Comparison of ENCODE assay signal across 28 mouse cellular contexts in the genomic region with DNA sequence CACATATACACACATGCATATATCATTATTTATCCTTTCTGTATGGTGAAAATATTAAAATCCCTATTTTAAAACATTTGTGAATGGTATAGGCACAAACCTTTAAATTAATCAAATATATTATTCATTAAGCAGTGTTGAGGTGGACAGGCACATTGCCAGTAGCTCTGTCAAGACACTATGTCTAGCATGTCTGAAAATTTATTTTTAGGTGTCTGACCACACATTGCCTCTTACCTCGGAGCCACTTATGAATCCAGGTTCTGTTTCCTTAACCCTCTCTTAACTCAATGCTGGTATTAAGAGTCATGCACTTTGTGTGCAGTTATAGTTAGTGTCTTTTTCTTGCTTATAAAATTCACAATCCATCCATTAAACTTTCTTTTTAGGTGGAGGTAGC. TPM values are rescaled to one million over a fixed set of nuclear protein-coding genes. Genes with fewer than 3 reads are reported as not detected.
DNase-seq lines count a peak whose midpoint lies in the region; ATAC-seq and TF ChIP-seq lines count a peak whose summit lies in the region.
"Had no signal": no experiment of that assay in that cellular context is flagged by ENCODE, and none has a peak within 500 bp of the region (broad histone marks: within the 10 kb centered on the region; RNA-seq: fewer than 3 reads in every experiment).

No protein-coding gene starts in this region.

- no peak overlapping the region for H3K9ac ChIP-seq in heart, adult 2 months (ENCODE audit: low read depth, low read length)
- no peak overlapping the region for H3K9ac ChIP-seq in heart, embryonic 11.5 days (ENCODE audit: low read depth, low read length)
- no peak overlapping the region for H3K9ac ChIP-seq in heart, embryonic 16.5 days (ENCODE audit: low read length)
- H3K9ac ChIP-seq: forebrain, embryonic 13.5 days; hindbrain, embryonic 14.5 days had no signal

- peak; percentile 61 for DNase-seq in gastrocnemius, adult 2 months
- DNase-seq in gastrocnemius, postnatal 4 days (ENCODE audit: low spot score in 2 of 2): no peak
- DNase-seq in heart, adult 2 months: peak in 1 of 2 experiments; percentile 13
- no peak for DNase-seq in heart, postnatal 36 days
- peak; percentile 41 for DNase-seq in heart, postnatal 4 days
- DNase-seq in layer of hippocampus, postnatal 25 days (ENCODE audit: extremely low spot score in 1 of 2, low spot score in 1 of 2): no peak
- DNase-seq: adrenal gland, postnatal 10 days; adrenal gland, postnatal 36 days; B cell, adult 2 months; cerebellum, adult 18-20 months; cerebellum, adult 9-10 months; cerebellum, postnatal 14 days; gastrocnemius, postnatal 10 days; kidney, adult 18-20 months; kidney, adult 9 months had no signal

- no peaks in the 10 kb centered on the region for H3K4me1 ChIP-seq in heart, adult 2 months (ENCODE audit: control insufficient read depth, insufficient read depth, low read length)
- peaks cover 6% of the 10 kb centered on the region; the same call in 1 of the 2 replicates for H3K4me1 ChIP-seq in heart, embryonic 11.5 days (ENCODE audit: control insufficient read depth, insufficient read depth, low read length)
- peaks cover 13% of the 10 kb centered on the region for H3K4me1 ChIP-seq in heart, embryonic 16.5 days (ENCODE audit: control insufficient read depth, insufficient read depth, low read length)
- H3K4me1 ChIP-seq: forebrain, embryonic 10.5 days; forebrain, embryonic 13.5 days had no signal

- 23% methylated on average over 1 of the region's 1 CpGs for WGBS in heart, adult 2 months
- 33% methylated on average over 1 of the region's 1 CpGs for WGBS in heart, embryonic 11.5 days (ENCODE audit: insufficient replicate concordance)
- 24% methylated on average over 1 of the region's 1 CpGs for WGBS in heart, embryonic 16.5 days

- H3K36me3 ChIP-seq in heart, adult 2 months (ENCODE audit: control insufficient read depth, insufficient read depth, low read length): peaks cover 9% of the 10 kb centered on the region
- no peaks in the 10 kb centered on the region for H3K36me3 ChIP-seq in heart, embryonic 11.5 days (ENCODE audit: control insufficient read depth, insufficient read depth, low read length)
- no peaks in the 10 kb centered on the region for H3K36me3 ChIP-seq in heart, embryonic 16.5 days (ENCODE audit: control insufficient read depth, insufficient read depth)
- H3K36me3 ChIP-seq: forebrain, embryonic 10.5 days; G1E had no signal

- intact Hi-C loops in gastrocnemius, adult 2 months (cut with DNase I): no loop called here
- intact Hi-C loops in heart, adult 2 months (cut with DNase I): no loop called here
- intact Hi-C loops in heart, postnatal 36 days (cut with DNase I): no loop called here

- no peak overlapping the region for H3K4me2 ChIP-seq in heart, embryonic 11.5 days
- no peak overlapping the region for H3K4me2 ChIP-seq in heart, embryonic 16.5 days (ENCODE audit: low read depth, low read length)
- H3K4me2 ChIP-seq: forebrain, embryonic 13.5 days; hindbrain, embryonic 14.5 days had no signal

- peak overlapping the region; percentile 78 for H3K4me3 ChIP-seq in gastrocnemius, adult 2 months
- H3K4me3 ChIP-seq in heart, adult 2 months: peak overlapping the region; percentile 1; the same call in 1 of the 2 replicates
- H3K4me3 ChIP-seq in heart, embryonic 11.5 days (ENCODE audit: low read depth, low read length): no peak overlapping the region
- no peak overlapping the region for H3K4me3 ChIP-seq in heart, embryonic 16.5 days (ENCODE audit: low read length)
- H3K4me3 ChIP-seq: forebrain, embryonic 10.5 days; forebrain, embryonic 13.5 days had no signal

- H3K9me3 ChIP-seq in heart, embryonic 11.5 days (replicated peaks; ENCODE audit: control insufficient read depth, low read length): no peaks in the 10 kb centered on the region
- no peaks in the 10 kb centered on the region for H3K9me3 ChIP-seq in heart, embryonic 16.5 days (replicated peaks; ENCODE audit: control insufficient read depth, low read length)
- H3K9me3 ChIP-seq: forebrain, embryonic 10.5 days; forebrain, embryonic 13.5 days; G1E had no signal

- H3K27ac ChIP-seq in gastrocnemius, adult 2 months: peak overlapping the region; percentile 95
- H3K27ac ChIP-seq in heart, adult 2 months: peak overlapping the region; percentile 70
- H3K27ac ChIP-seq in heart, embryonic 11.5 days (ENCODE audit: low read depth, low read length): no peak overlapping the region
- no peak overlapping the region for H3K27ac ChIP-seq in heart, embryonic 16.5 days (ENCODE audit: low read length)
- H3K27ac ChIP-seq: forebrain, embryonic 10.5 days; forebrain, embryonic 13.5 days; hindbrain, embryonic 14.5 days; hindbrain, postnatal 0 days had no signal

- no peaks in the 10 kb centered on the region for H3K27me3 ChIP-seq in heart, adult 2 months (ENCODE audit: control insufficient read depth, insufficient read depth, low read length)
- no peaks in the 10 kb centered on the region for H3K27me3 ChIP-seq in heart, embryonic 11.5 days (ENCODE audit: control insufficient read depth, insufficient read depth, low read length)
- H3K27me3 ChIP-seq in heart, embryonic 16.5 days (ENCODE audit: control insufficient read depth, insufficient read depth, low read length): no peaks in the 10 kb centered on the region
- H3K27me3 ChIP-seq: CH12.LX; forebrain, embryonic 13.5 days; Patski had no signal

- TF ChIP-seq POLR2A in heart, adult 2 months (IDR thresholded peaks at IDR 0.05; ENCODE audit: insufficient read depth, low read depth, low read length): no peak

- no peak for ATAC-seq in heart, embryonic 11.5 days (replicated peaks; ENCODE audit: insufficient number of reproducible peaks, low FRiP score, low TSS enrichment)
- peak; percentile 85 for ATAC-seq in heart, embryonic 16.5 days (replicated peaks; ENCODE audit: extremely low read depth, insufficient read depth, low FRiP score)
- ATAC-seq: forebrain, embryonic 13.5 days; forebrain, embryonic 16.5 days; hindbrain, postnatal 0 days; inflammation-experienced regulatory T-cells, adult 6 months; intestine, embryonic 16.5 days; Patski had no signal

- no peaks in the 10 kb centered on the region for H3K79me2 ChIP-seq in heart, adult 2 months (replicated peaks; ENCODE audit: control insufficient read depth, insufficient read depth, low read length)

- TF ChIP-seq EP300 in heart, adult 2 months (IDR thresholded peaks at IDR 0.05; ENCODE audit: insufficient read depth, low read depth, low read length): no peak

- no peak for TF ChIP-seq CTCF in gastrocnemius, adult 2 months (IDR thresholded peaks at IDR 0.05)
- no peak for TF ChIP-seq CTCF in heart, adult 2 months (IDR thresholded peaks at IDR 0.05)

RNA-seq across cellular contexts. Expression of a gene that starts 12.0 kb away (rescaled TPM):
- total RNA-seq in gastrocnemius, adult 2 months (2021): 1,000 to 10,000 TPM; 1,230 to 1,409 TPM
- total RNA-seq in gastrocnemius, postnatal 4 days (2021): 100 to 1,000 TPM; 630 to 697 TPM
- total RNA-seq in heart, adult 2 months (2021): 100 to 1,000 TPM; 277 to 331 TPM
- 107 and 194 TPM in 2 replicates for polyA plus RNA-seq in heart, adult 2 months (2012; rRNA removed)
- 155 and 181 TPM in 2 replicates for polyA plus RNA-seq in heart, embryonic 11.5 days (2014; fragmentation: Nextera tagmentation; extraction: Ambion mirVana)
- polyA plus RNA-seq in heart, embryonic 16.5 days (2015; fragmentation: Nextera tagmentation; extraction: Ambion mirVana): 240 and 267 TPM in 2 replicates
- total RNA-seq in heart, postnatal 36 days (2021): 100 to 1,000 TPM; 338 to 340 TPM
- total RNA-seq in heart, postnatal 4 days (2021): 100 to 1,000 TPM; 247 to 271 TPM
- not detected for total RNA-seq in layer of hippocampus, postnatal 25 days (2021)
- total RNA-seq: adrenal gland, postnatal 36 days; CH12.LX; granulocyte monocyte progenitor cell, adult 5-6 weeks had no signal
- polyA plus RNA-seq: forebrain, embryonic 10.5 days; G1E; inflammation-experienced regulatory T-cells, adult 6 months; intestine, embryonic 16.5 days; Patski had no signal

Comparison
In these comparisons a context has a peak if more than half of its experiments do, and no peak if none do; other contexts are left out.
1. DNase-seq: peak in gastrocnemius, adult 2 months (single experiment) and heart, postnatal 4 days (single experiment); none in gastrocnemius, postnatal 4 days (0 of 2), heart, postnatal 36 days (0 of 2) and layer of hippocampus, postnatal 25 days (0 of 2).
2. H3K27ac ChIP-seq: peak in gastrocnemius, adult 2 months (single experiment) and heart, adult 2 months (single experiment); none in heart, embryonic 11.5 days (single experiment) and heart, embryonic 16.5 days (single experiment).
3. H3K4me3 ChIP-seq: peak in gastrocnemius, adult 2 months (single experiment) and heart, adult 2 months (single experiment); none in heart, embryonic 11.5 days (single experiment) and heart, embryonic 16.5 days (single experiment).
4. RNA of a gene that starts 12.0 kb away (total RNA-seq): 1,230 to 1,409 TPM in gastrocnemius, adult 2 months, 630 to 697 TPM in gastrocnemius, postnatal 4 days, 338 to 340 TPM in heart, postnatal 36 days, 277 to 331 TPM in heart, adult 2 months and 247 to 271 TPM in heart, postnatal 4 days; not detected in layer of hippocampus, postnatal 25 days; every median in the first group is over 100 times any median in the second.